Mouse (Mus musculus): ENCODE data around the gene Rtn4r. TPM values are rescaled to one million over a fixed set of nuclear protein-coding genes. Genes with fewer than 3 reads are reported as not detected.
A peak's percentile ranks its signal among the peaks of the same experiment; 100 is the strongest.

Gene Rtn4r
- polyA plus RNA-seq, 1 experiment from 2014 or later: 0.11 TPM

- Histone ChIP-seq H3K9me3 (replicated peaks; ENCODE audit: control insufficient read depth, low read length) (no peaks in the 10 kb centered on the region), H3K4me3 (ENCODE audit: low read depth, low read length) (no peak overlapping the region), H3K27me3 (ENCODE audit: control insufficient read depth, insufficient read depth, low read depth, low read length) (no peaks in the 10 kb centered on the region), H3K36me3 (ENCODE audit: control insufficient read depth, insufficient read depth) (no peaks in the 10 kb centered on the region), H3K4me1 (ENCODE audit: control insufficient read depth, low read depth, low read length) (peaks cover 4% of the 10 kb centered on the region), H3K27ac (ENCODE audit: low read length) (no peak overlapping the region), H3K4me2 (ENCODE audit: low read depth, low read length) (no peak overlapping the region), H3K9ac (ENCODE audit: low read depth, low read length) (no peak overlapping the region)
- ATAC-seq (ENCODE audit: low read depth): no peak
- WGBS (ENCODE audit: insufficient replicate concordance): 62% methylated on average over 9 of the region's 9 CpGs
Observed at GRCm38 (mm10) chr16:18173231-18173630, 45.8 kb downstream of the Rtn4r start.

DNA sequence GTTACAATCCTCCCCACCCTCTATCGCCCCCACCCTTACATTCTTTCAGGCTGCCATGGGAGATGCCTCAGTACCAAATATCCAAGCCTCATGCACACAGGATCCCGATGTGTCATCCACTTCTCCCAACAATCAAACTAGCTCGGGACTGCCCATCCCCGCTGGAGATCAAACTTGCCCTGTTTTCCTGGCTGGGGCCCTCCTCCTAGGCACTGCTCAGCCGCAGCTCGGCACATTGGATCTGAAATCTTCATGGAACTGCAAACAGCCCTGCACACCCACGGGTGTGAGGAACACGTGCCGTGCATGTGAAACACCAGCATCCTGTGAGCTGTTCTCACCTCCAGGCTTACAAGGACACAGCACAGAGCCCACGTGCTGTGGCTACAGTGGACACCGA, 46.3 kb downstream of the Rtn4r start:
- Histone ChIP-seq H3K4me2 (ENCODE audit: low read depth, low read length) (no peak overlapping the region), H3K27me3 (ENCODE audit: control insufficient read depth, insufficient read depth, low read depth, low read length) (no peaks in the 10 kb centered on the region), H3K27ac (ENCODE audit: low read length) (no peak overlapping the region), H3K4me3 (ENCODE audit: low read depth, low read length) (no peak overlapping the region), H3K4me1 (ENCODE audit: control insufficient read depth, low read depth, low read length) (peaks cover 4% of the 10 kb centered on the region), H3K9me3 (replicated peaks; ENCODE audit: control insufficient read depth, low read length) (no peaks in the 10 kb centered on the region), H3K36me3 (ENCODE audit: control insufficient read depth, insufficient read depth) (no peaks in the 10 kb centered on the region), H3K9ac (ENCODE audit: low read depth, low read length) (no peak overlapping the region)
- ATAC-seq (ENCODE audit: low read depth): no peak
- 67% methylated on average over 11 of the region's 11 CpGs for WGBS (ENCODE audit: insufficient replicate concordance)

GRCm38 (mm10) chr16:18175817-18176541, 48.5 kb downstream of the Rtn4r start:
- Histone ChIP-seq H3K4me3 (ENCODE audit: low read depth, low read length) (no peak overlapping the region), H3K4me2 (ENCODE audit: low read depth, low read length) (peak overlapping the region; percentile 11; the same call in 1 of the 2 replicates), H3K9ac (ENCODE audit: low read depth, low read length) (peak overlapping the region; percentile 3), H3K9me3 (replicated peaks; ENCODE audit: control insufficient read depth, low read length) (no peaks in the 10 kb centered on the region), H3K36me3 (ENCODE audit: control insufficient read depth, insufficient read depth) (no peaks in the 10 kb centered on the region), H3K27me3 (ENCODE audit: control insufficient read depth, insufficient read depth, low read depth, low read length) (no peaks in the 10 kb centered on the region), H3K4me1 (ENCODE audit: control insufficient read depth, low read depth, low read length) (peaks cover 4% of the 10 kb centered on the region), H3K27ac (ENCODE audit: low read length) (no peak overlapping the region)
- peak; percentile 83 for ATAC-seq (ENCODE audit: low read depth)
- WGBS (ENCODE audit: insufficient replicate concordance): 17% methylated on average over 6 of the region's 6 CpGs

DNA sequence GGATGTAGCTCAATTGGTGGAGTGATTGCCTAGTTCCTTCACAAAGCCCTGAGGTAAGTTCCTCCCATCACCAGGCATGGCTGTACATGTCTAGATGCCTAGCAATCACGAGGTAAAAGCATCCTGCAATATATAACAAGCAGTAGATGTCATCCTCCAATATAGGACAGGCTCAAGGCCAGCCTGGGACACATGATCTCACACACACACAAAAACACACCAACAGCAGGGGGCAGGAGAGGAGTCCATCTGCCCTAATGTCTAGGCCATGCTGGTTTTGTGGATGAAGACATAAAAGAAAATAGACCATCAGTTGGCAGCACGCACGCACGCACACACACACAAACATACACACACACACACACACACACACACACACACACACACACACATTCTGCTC, 49.3 kb downstream of the Rtn4r start:
- ATAC-seq (ENCODE audit: low read depth): peak; percentile 44
- H3K4me3 ChIP-seq (ENCODE audit: low read depth, low read length): no peak overlapping the region
- H3K36me3 ChIP-seq (ENCODE audit: control insufficient read depth, insufficient read depth): no peaks in the 10 kb centered on the region
- no peak overlapping the region for H3K4me2 ChIP-seq (ENCODE audit: low read depth, low read length)
- H3K4me1 ChIP-seq (ENCODE audit: control insufficient read depth, low read depth, low read length): peaks cover 4% of the 10 kb centered on the region
- no peaks in the 10 kb centered on the region for H3K9me3 ChIP-seq (replicated peaks; ENCODE audit: control insufficient read depth, low read length)
- WGBS (ENCODE audit: insufficient replicate concordance): 64% methylated on average over 4 of the region's 4 CpGs
- no peak overlapping the region for H3K27ac ChIP-seq (ENCODE audit: low read length)
- H3K9ac ChIP-seq (ENCODE audit: low read depth, low read length): no peak overlapping the region
- no peaks in the 10 kb centered on the region for H3K27me3 ChIP-seq (ENCODE audit: control insufficient read depth, insufficient read depth, low read depth, low read length)

GRCm38 (mm10) chr16:18179591-18179990, 52.1 kb downstream of the Rtn4r start:
- H3K27me3 ChIP-seq (ENCODE audit: control insufficient read depth, insufficient read depth, low read depth, low read length): no peaks in the 10 kb centered on the region
- H3K4me2 ChIP-seq (ENCODE audit: low read depth, low read length): no peak overlapping the region
- no peak overlapping the region for H3K27ac ChIP-seq (ENCODE audit: low read length)
- WGBS (ENCODE audit: insufficient replicate concordance): 40% methylated on average over 2 of the region's 2 CpGs
- peaks cover 4% of the 10 kb centered on the region for H3K4me1 ChIP-seq (ENCODE audit: control insufficient read depth, low read depth, low read length)
- no peak overlapping the region for H3K4me3 ChIP-seq (ENCODE audit: low read depth, low read length)
- no peaks in the 10 kb centered on the region for H3K36me3 ChIP-seq (ENCODE audit: control insufficient read depth, insufficient read depth)
- no peak for ATAC-seq (ENCODE audit: low read depth)
- no peaks in the 10 kb centered on the region for H3K9me3 ChIP-seq (replicated peaks; ENCODE audit: control insufficient read depth, low read length)
- H3K9ac ChIP-seq (ENCODE audit: low read depth, low read length): no peak overlapping the region

DNA sequence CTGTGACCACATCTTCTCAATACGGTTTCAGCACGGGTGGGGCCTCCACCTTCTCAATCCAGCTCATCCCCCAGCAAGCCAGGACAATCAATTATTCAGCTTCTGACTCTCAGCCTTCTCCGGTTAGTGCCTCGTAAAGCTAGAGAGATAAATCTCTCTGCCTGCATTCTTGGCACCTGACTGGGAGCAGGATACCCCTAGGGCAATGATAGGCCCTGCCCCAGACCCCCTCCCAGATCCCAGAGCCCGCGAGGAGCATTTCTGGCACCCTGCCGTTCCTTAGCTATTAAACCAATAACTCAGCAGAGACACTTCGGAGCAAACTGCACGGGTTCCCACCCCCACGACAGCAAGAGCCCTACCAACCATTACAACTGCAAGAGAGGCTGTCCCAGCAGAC, 54.0 kb downstream of the Rtn4r start:
- H3K36me3 ChIP-seq (ENCODE audit: control insufficient read depth, insufficient read depth): no peaks in the 10 kb centered on the region
- no peaks in the 10 kb centered on the region for H3K27me3 ChIP-seq (ENCODE audit: control insufficient read depth, insufficient read depth, low read depth, low read length)
- H3K27ac ChIP-seq (ENCODE audit: low read length): no peak overlapping the region
- ATAC-seq (ENCODE audit: low read depth): no peak
- H3K4me2 ChIP-seq (ENCODE audit: low read depth, low read length): no peak overlapping the region
- H3K4me1 ChIP-seq (ENCODE audit: control insufficient read depth, low read depth, low read length): peaks cover 4% of the 10 kb centered on the region; the same call in 1 of the 2 replicates
- WGBS (ENCODE audit: insufficient replicate concordance): 56% methylated on average over 10 of the region's 10 CpGs
- H3K9me3 ChIP-seq (replicated peaks; ENCODE audit: control insufficient read depth, low read length): no peaks in the 10 kb centered on the region
- H3K4me3 ChIP-seq (ENCODE audit: low read depth, low read length): no peak overlapping the region
- H3K9ac ChIP-seq (ENCODE audit: low read depth, low read length): no peak overlapping the region

- H3K9ac ChIP-seq (ENCODE audit: low read depth, low read length): no peak overlapping the region
- no peaks in the 10 kb centered on the region; the same call in 1 of the 2 replicates for H3K4me1 ChIP-seq (ENCODE audit: control insufficient read depth, low read depth, low read length)
- no peak for ATAC-seq (ENCODE audit: low read depth)
- 51% methylated on average over 8 of the region's 8 CpGs for whole genome bisulfite sequencing (ENCODE audit: insufficient replicate concordance)
- no peaks in the 10 kb centered on the region for H3K9me3 ChIP-seq (replicated peaks; ENCODE audit: control insufficient read depth, low read length)
- no peak overlapping the region for H3K4me2 ChIP-seq (ENCODE audit: low read depth, low read length)
- H3K4me3 ChIP-seq (ENCODE audit: low read depth, low read length): no peak overlapping the region
- H3K36me3 ChIP-seq (ENCODE audit: control insufficient read depth, insufficient read depth): no peaks in the 10 kb centered on the region
- H3K27ac ChIP-seq (ENCODE audit: low read length): no peak overlapping the region
- H3K27me3 ChIP-seq (ENCODE audit: control insufficient read depth, insufficient read depth, low read depth, low read length): no peaks in the 10 kb centered on the region
Observed at GRCm38 (mm10) chr16:18182766-18183165, 55.3 kb downstream of the Rtn4r start.

- no peak for ATAC-seq (ENCODE audit: low read depth)
- Histone ChIP-seq H3K4me3 (ENCODE audit: low read depth, low read length) (no peak overlapping the region), H3K27ac (ENCODE audit: low read length) (no peak overlapping the region), H3K4me2 (ENCODE audit: low read depth, low read length) (no peak overlapping the region), H3K36me3 (ENCODE audit: control insufficient read depth, insufficient read depth) (no peaks in the 10 kb centered on the region), H3K27me3 (ENCODE audit: control insufficient read depth, insufficient read depth, low read depth, low read length) (no peaks in the 10 kb centered on the region), H3K9ac (ENCODE audit: low read depth, low read length) (no peak overlapping the region), H3K9me3 (replicated peaks; ENCODE audit: control insufficient read depth, low read length) (no peaks in the 10 kb centered on the region), H3K4me1 (ENCODE audit: control insufficient read depth, low read depth, low read length) (no peaks in the 10 kb centered on the region)
- 67% methylated on average over 8 of the region's 8 CpGs for WGBS (ENCODE audit: insufficient replicate concordance)
Observed at GRCm38 (mm10) chr16:18185715-18186449, 58.4 kb downstream of the Rtn4r start.

DNA sequence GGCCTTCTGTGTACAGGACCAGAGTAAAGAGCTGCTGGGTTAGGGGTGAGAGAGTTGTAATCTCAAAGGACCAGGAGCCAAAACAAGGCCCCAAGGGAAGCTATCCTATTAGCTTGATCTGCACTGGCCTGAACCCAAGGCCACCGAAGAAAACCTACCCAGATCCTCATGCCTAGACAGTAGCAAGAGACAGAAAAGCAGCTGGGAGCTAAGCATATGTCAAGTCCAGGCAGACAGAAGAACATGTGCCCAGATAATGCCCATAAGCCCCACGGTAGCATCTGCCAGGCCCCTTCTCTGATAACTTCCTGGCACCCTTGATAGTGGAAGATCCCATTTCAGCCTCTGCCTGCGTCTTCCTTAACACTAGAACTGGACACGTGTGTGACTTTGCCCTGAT, 59.4 kb downstream of the Rtn4r start:
- H3K9me3 ChIP-seq (replicated peaks; ENCODE audit: control insufficient read depth, low read length): no peaks in the 10 kb centered on the region
- no peak overlapping the region for H3K4me3 ChIP-seq (ENCODE audit: low read depth, low read length)
- no peak overlapping the region for H3K27ac ChIP-seq (ENCODE audit: low read length)
- ATAC-seq (ENCODE audit: low read depth): no peak
- WGBS (ENCODE audit: insufficient replicate concordance): 48% methylated on average over 4 of the region's 4 CpGs
- no peaks in the 10 kb centered on the region for H3K4me1 ChIP-seq (ENCODE audit: control insufficient read depth, low read depth, low read length)
- H3K36me3 ChIP-seq (ENCODE audit: control insufficient read depth, insufficient read depth): no peaks in the 10 kb centered on the region
- H3K27me3 ChIP-seq (ENCODE audit: control insufficient read depth, insufficient read depth, low read depth, low read length): no peaks in the 10 kb centered on the region
- no peak overlapping the region for H3K4me2 ChIP-seq (ENCODE audit: low read depth, low read length)
- H3K9ac ChIP-seq (ENCODE audit: low read depth, low read length): no peak overlapping the region

Measured in liver, embryonic 16.5 days (tissue).